Mouse (Mus musculus) lung, adult 18-20 months (tissue): Measurements from ENCODE around the gene Zfp931.
A peak's percentile ranks its signal among the peaks of the same experiment; 100 is the strongest.
"Not testable (repeated sequence)": the region's sequence is repeated elsewhere in the genome, so short reads cannot be mapped to it uniquely, and the experiment has no call there.

ENCODE experiments used
- DNase-seq, 2 experiments: peaks; one replicate each; pipeline ENCODE4 v3.0.0; 2022; ENCODE audit warnings: mixed read lengths in 2 of 2

Zfp931 gene

DNA sequence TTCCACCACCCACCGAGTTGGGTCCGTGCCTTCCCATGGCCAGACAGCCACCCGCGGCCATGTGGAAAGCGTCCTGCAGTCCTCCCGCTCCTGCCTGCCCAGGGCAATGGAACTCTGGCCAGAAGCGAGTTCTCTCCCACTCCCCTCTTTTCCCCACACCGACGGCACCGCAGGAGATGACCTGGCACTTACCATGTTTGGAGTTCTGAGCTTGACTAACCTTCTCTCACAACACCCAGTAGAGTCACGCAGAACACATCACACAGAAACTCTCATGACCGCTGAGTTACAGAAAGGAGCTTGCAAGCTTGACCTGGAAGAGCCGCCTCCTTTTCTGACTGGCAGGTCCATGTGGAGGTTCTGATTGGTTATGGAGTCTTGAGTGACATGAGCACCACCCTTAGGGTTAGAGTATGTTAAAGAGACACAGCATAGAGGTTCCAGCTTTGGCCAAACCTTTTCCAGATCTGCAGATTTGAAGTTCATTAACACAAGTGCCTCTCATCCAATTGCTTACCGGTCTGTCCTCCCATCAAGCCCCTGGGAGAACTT, at the start of gene Zfp931:
Gene Zfp931, minus strand, starts transcription at position 311 of the 552 bp plus-strand sequence.
- DNase-seq: not testable (repeated sequence)

DNA sequence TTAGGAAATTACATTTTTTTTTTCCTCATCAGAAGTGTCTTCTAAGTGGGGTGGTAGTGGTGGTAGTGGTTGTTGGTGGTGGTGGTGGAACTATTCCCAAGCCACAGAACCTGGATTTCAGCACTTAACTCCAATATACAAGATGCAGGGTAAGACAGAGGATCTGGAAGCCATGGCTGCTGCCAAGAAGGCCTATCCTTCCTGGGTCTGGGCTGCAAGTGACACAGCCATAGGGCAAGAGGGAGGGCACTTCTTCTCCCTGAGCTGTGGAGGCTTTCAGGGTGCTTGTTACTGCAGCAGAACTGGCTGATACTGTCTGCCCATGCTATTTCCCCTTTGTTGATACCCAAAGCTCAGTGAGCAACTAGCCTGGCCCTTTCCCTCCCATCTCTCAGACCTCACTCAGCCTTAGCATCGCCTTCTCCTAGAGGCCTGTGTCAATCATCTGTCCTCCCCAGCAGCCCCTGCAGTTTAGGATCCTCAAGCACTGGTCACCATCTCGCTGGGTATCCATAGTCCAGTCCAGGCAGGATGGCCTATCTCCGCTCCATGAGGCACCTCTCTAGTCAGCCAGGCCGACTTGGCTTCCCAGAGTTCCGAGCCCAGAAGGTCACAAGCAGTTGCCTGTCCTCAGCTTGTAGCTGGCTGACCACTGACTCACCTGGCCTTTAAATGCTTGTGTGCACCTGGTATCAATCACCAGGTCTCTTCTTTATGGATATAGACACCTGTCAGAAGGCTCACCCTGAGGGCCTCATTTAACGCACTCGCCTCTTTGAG, 48.0 kb upstream of the Zfp931 start:
- no peak for DNase-seq

DNA sequence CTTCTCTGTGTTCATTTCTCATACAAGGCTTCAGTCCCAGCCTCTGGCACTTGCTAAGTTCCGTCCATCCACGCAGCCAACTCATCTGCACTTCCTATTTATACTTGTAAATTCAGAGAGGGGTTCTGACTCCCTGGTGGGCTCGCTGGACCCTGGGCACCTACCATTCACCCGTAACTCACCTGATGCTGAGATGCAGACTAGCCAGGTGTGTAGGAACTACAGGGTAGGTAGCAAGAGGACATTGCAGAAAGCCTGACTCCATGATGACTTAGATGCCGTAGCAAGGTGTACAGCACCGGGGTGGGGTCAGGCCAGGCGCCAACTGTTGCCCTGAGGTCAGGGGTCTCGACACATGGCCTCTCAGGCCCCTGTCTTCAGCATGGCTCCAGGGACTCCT, 47.2 kb upstream of the Zfp931 start:
- DNase-seq: no peak

DNA sequence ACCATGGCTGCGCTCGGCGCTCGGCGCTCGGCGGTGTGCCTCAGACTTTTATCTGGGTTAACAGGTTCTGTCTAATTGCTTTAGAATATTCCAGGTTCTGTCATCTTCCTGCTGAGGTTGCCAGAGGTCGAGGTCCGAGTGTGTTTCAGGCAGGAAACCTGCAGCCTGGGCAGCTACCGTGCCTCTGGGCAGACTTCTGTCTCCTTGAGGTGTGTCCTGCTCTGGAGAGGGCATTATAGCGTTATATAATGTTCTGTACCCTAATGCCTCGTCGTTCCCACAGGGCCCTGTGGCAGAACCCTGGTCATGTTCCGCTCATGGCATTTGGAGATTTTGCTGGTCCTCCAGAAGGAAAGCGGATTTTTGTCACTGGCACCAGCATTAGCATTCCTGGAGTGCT, 45.2 kb upstream of the Zfp931 start:
- no peak for DNase-seq

DNA sequence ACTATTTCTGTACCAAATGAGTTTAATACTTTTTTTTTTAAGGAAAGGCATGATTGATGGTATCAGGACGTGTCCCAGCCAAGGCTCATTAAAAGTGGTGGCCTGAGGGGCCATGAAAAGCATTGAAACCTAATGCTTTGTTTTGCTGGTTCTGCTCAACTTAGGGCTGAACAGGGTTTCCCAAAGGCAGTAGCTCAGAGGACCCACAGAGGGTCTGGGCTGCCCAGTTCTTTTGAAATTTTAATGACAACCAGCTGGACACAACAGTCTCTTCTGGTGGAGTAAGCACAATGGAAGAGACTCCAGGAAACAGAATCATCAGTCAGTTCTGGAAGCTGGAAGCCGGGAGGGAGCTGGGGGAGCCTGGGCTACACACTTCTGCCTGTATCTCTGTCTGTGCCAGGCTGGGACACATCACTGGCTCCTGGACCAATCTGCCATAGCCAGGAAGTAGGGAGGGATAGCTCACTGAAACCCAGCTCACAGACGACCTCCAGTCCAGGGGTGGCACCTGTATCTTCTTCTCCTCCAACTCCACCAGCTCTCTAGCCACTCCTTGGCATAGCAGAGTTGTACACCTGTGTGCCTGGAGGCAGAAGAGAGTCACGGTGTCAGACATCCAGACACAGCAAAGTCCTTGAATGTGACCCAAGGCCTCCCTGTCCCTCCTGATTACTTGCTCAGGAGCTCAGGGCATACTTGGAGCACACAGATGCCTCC, 43.8 kb upstream of the Zfp931 start:
- no peak for DNase-seq

- DNase-seq: no peak
Observed at GRCm38 (mm10) chr2:178121375-178121688, 43.1 kb upstream of the Zfp931 start.

DNA sequence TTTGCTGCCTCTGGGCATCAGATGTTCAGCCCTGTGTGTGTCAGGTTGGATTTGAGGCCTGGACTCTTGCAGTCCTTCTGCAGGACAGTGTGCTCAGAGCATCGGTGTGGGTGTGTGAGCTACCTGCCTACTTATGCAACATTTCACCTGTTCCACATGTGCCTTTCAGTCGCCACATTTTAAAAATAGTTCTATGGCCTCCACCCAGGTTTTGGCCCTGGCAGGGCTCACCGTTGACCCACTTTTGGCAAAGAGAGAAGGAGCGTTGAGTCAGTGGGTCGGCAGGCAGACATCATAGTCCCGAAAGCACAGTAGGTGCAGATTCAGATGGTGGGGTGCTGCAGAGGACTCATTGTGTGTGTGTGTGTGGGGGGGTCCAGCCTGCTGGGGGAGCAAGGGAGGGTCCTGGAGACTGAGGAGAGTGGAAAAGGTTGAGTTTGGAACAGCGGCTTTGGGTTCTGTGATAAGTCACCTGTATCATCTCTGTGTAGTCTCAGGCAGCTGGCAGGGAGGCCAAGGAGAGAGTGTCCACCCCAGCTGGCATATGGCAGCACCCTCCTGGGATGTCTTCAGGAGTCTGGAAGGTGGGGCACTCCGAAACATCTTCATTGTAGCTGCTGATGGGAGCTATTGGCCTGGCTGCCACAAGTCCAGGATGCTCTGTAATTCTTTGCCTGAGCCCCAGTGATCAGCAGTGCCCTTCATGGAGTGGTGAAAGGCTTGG, 42.5 kb upstream of the Zfp931 start:
- DNase-seq: no peak

GRCm38 (mm10) chr2:178120356-178120645, 42.0 kb upstream of the Zfp931 start:
- DNase-seq: no peak

DNA sequence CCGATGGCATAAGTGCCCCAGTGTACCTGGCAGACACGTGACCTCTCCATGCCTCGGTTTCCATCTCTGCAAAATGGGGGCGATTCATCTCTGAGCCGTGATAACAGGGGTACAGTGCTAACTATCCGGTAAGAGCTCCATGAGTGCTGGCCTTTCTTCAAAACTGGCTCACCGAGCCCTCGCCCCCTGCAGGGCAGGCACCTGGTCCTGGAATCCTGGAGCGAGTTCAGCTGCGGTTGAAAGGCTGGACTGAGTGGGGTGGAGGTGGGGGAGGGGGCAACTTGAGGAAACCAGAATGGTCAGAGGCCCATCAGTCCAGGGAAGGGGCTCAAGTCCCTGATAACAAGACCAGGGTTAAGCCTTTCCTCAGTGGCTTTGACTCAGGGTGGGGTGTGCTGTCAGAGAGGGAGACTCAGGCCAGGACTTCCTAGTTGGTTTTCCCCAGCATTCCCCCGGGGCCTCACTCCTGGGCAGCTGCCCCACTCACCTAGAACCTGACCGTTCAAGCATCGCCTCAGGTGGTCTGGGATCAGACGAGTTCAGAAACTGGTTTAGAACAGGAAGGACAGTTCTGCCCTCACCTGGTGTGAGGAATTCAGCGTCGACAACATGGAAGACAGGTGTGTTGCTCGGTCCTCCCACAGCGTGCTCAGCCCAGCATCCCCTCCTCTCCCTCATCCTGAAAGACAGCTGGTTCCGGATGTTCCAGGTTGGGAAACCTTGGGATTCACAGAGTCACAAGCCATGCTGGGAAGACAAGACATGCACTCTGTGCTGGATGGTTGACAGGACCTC, 41.5 kb upstream of the Zfp931 start:
- DNase-seq: no peak

DNA sequence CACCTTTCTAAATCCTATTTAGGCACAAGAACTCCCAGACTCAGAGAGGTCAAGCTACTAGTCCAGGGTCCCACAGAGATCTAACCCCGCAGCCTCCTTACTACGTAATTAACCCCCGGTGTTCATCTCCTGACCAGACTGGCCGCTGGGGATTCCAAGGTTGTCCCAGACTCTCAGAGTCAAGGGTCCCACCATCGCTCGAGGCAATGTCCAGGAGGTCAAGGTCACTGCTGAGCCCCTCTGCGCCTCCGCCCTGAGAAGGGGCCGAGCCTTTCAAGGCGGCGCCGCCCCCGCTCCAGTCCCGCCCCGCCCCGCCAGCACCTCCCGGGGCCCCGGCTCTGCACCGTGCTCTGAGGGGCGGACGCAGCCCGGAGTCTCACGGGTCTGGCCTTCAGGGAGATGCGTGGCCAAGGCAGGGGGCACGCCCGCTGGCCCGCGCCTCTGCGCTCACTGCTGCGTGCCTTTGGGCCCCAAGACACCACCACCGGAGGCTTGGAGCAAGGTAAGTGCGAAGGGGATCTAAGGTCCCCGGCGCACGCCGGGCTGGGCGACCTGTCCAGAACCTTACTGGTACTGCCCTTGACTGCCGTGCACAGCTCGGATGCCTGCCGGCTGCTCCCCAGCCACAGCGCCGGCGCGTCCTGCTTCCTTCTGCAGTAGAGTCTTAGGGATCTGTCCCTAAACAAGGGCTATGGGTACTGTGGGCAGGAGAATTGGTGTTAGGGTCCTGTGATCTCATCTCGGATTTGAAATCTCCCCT, 40.7 kb upstream of the Zfp931 start, which contains the start of gene Phactr3:
Gene Phactr3, plus strand, starts transcription at position 175 of the 760 bp plus-strand sequence.
- DNase-seq: peak in 1 of 2 experiments; percentile 1

GRCm38 (mm10) chr2:178117946-178118345, 39.7 kb upstream of the Zfp931 start:
- DNase-seq: peak in 1 of 2 experiments; percentile 5

DNA sequence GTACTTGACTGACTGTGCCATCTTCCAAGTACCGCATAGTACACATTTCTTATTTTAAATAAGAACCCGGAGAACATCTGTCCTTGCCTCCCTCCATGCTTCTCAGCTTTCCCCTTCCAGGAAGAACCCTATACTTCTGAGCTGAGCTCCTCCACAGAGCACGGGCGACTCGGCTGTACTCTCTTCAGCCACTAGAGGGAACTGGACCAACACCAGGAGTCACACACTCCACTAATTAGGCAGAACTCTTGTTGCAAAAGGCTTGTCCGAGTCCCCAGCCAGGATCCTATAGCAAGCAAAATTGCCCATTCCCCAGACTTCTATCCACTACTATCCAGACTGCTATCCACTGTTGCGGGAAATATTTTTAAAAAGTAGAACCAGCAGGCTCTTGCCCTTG, 23.7 kb upstream of the Zfp931 start:
- peak in 1 of 2 experiments; percentile 6 for DNase-seq

GRCm38 (mm10) chr2:178098021-178098420, 19.7 kb upstream of the Zfp931 start:
- DNase-seq: peak in 1 of 2 experiments; percentile 19

DNA sequence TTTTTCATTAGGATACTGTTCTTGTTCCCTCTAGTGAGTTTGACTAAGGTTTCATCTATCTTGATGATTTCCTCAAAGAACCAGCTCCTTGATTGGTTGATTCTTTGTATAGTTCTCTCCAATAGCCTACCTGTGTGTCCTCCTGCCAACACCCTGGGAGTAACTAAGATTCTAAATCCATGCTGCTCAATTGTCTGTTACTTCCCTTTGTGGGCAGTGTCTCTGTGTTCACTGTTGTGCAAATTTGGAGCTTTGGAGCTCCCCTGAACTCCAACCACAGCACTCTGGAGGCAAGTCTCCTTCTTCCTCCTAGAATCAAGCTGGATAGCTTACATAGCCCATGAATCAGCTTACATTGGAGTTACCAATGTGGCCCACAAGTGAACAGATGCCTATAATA, 11.3 kb upstream of the Zfp931 start:
- no peak for DNase-seq

GRCm38 (mm10) chr2:178058195-178058594, 20.1 kb downstream of the Zfp931 start:
- DNase-seq: peak; percentile 24 to 52

DNA sequence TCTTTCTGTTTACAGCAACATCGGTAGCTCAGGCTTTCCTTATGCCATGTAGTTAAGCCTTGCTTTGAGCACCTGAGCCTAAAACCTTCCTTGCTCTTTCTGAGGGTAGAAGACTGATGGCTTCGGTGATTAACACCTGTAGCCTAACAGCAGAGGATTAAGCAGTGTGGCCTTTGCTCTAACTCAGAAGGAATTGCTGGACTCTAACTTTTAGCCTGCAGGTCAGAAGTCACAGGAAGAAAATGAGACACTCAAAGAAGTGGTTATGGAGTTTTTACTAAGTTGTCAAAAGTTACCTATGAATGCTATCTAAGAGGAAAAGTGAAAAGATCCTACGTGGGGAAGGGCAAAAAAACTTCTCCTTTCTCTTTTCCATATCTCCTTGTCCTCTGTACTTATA, 50.7 kb downstream of the Zfp931 start:
- not testable (repeated sequence) for DNase-seq

GRCm38 (mm10) chr2:178023861-178024260, 54.4 kb downstream of the Zfp931 start:
- DNase-seq: not testable (repeated sequence)

GRCm38 (mm10) chr2:178023011-178023611, 55.2 kb downstream of the Zfp931 start, which contains the start of gene Zfp971:
Zfp971 (plus strand) TSS chr2:178023284.
- DNase-seq: peak; percentile 68 to 76

DNA sequence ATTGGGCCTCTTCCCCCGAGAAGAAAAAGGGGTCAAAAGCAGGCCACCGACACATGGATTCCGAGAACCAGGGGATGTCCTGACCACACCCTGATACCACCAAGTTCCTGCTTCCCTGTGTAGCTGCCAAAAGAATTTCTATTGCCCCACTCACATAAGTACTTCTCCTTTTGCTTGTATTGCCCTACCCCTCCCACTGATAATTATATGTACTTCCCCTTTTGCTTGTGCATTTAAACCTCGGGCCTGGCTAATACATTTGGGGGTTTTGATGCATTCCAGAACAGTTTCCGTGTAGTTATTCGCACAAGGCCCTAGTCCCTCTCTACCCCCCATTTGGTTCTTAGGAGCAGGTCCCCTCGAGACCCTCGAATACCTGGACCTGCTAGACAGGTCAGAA, 57.5 kb downstream of the Zfp931 start:
- peak; percentile 13 to 20 for DNase-seq

- not testable (repeated sequence) for DNase-seq
Observed at GRCm38 (mm10) chr2:178019486-178019885, 58.8 kb downstream of the Zfp931 start.
